Mouse (Mus musculus) hindbrain, embryonic 16.5 days (tissue): ENCODE measurements around the gene Mprip. TPM values are rescaled to one million over a fixed set of nuclear protein-coding genes. Genes with fewer than 3 reads are reported as not detected.

ENCODE experiments used
- ATAC-seq: fragments of 200-750 bp; cut with Nextera tagmentation; 2 replicates; pipeline ENCODE4 v1.8.0; 2017; ENCODE audit warnings: moderate TSS enrichment, moderate library complexity
- H3K27ac ChIP-seq: fragments of 300-500 bp; sonication (generic); 2 replicates; pipeline ENCODE4 v1.5.1; 2014; ENCODE audit warnings: low read depth, mild to moderate bottlenecking, control low read depth, low read length, moderate library complexity
- H3K27me3 ChIP-seq: fragments of 300-500 bp; sonication (generic); replicated peaks from 2 replicates; pipeline ENCODE4 v1.6.1; 2014; ENCODE audit warnings: low read length; ENCODE audit not compliant: control insufficient read depth, insufficient read depth
- H3K36me3 ChIP-seq: fragments of 300-500 bp; sonication (generic); 2 replicates; pipeline ENCODE4 v1.6.1; 2014; ENCODE audit warnings: mild to moderate bottlenecking, low read length, moderate library complexity, mixed read lengths; ENCODE audit not compliant: control insufficient read depth, insufficient read depth
- H3K4me1 ChIP-seq: fragments of 300-500 bp; sonication (generic); 2 replicates; pipeline ENCODE4 v1.6.1; 2014; ENCODE audit warnings: low read depth, low read length; ENCODE audit not compliant: control insufficient read depth, insufficient read depth
- H3K4me2 ChIP-seq: fragments of 300-500 bp; sonication (generic); 2 replicates; pipeline ENCODE4 v1.6.1; 2014; ENCODE audit warnings: mild to moderate bottlenecking, low read length, control low read depth, moderate library complexity
- H3K4me3 ChIP-seq: fragments of 300-500 bp; sonication (generic); 2 replicates; pipeline ENCODE4 v1.5.1; 2014; ENCODE audit warnings: mild to moderate bottlenecking, low read length, control low read depth, moderate library complexity
- H3K9ac ChIP-seq: fragments of 300-500 bp; sonication (generic); 2 replicates; pipeline ENCODE4 v1.6.1; 2014; ENCODE audit warnings: low read depth, mild to moderate bottlenecking, control low read depth, low read length, moderate library complexity
- H3K9me3 ChIP-seq: fragments of 300-500 bp; sonication (generic); 2 replicates; pipeline ENCODE4 v1.6.1; 2014; ENCODE audit warnings: mild to moderate bottlenecking, low read length, moderate library complexity; ENCODE audit not compliant: control insufficient read depth
- WGBS: fragments of 180-500 bp; shearing (Covaris S2); extraction: QIAGEN DNeasy Blood & Tissue Kit; methylation state at CpG from one replicate; pipeline ENCODE4 v1.1.7; 2014; 5-methylcytosine and 5-hydroxymethylcytosine counted together
- polyA plus RNA-seq: library from polyadenylated mRNA; unstranded; fragments of >200 nt; fragmentation: Nextera tagmentation; extraction: Ambion mirVana; gene quantifications from 2 replicates; pipeline ENCODE4 v1.2.1, GENCODE M21; 2015

Gene Mprip
- polyA plus RNA-seq, 1 experiment from 2014 or later = 34.8 TPM

- no peak for ATAC-seq
- Histone ChIP-seq H3K4me1 (no peaks in the 10 kb centered on the region), H3K4me3 (no peak overlapping the region), H3K27me3 (no peaks in the 10 kb centered on the region), H3K9me3 (no peaks in the 10 kb centered on the region), H3K4me2 (no peak overlapping the region), H3K27ac (no peak overlapping the region), H3K36me3 (peaks cover 32% of the 10 kb centered on the region), H3K9ac (no peak overlapping the region)
- WGBS = 80% methylated on average over 1 of the region's 1 CpGs
Observed at GRCm38 (mm10) chr11:59814311-59814710, 153.2 kb downstream of the Mprip start.

DNA sequence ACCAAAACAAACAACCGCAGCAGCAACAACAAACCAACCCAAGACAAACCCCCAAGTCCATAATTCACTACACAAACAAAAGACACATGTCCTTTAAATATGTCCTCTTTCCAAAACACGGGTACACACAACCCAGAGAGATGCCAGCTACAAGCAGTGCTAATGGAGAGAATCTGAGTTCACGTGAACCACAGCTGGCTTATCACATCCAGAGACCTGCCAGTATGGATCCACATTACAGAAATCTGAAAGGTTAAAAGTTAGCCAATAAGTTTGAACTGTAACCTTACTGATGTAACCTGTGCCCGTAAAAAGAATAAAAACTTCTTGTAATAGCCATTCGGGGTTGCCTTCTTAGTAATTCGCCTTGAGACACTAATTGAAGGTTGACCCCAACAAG lies 153.8 kb downstream of the Mprip start:
- ATAC-seq = no peak
- H3K4me2 ChIP-seq = no peak overlapping the region
- no peak overlapping the region for H3K4me3 ChIP-seq
- no peaks in the 10 kb centered on the region for H3K27me3 ChIP-seq
- 88% methylated on average over 6 of the region's 6 CpGs for WGBS
- H3K36me3 ChIP-seq = peaks cover 37% of the 10 kb centered on the region
- no peak overlapping the region for H3K27ac ChIP-seq
- H3K4me1 ChIP-seq = no peaks in the 10 kb centered on the region
- no peak overlapping the region for H3K9ac ChIP-seq
- no peaks in the 10 kb centered on the region for H3K9me3 ChIP-seq

- no peak overlapping the region for H3K9ac ChIP-seq
- no peaks in the 10 kb centered on the region for H3K9me3 ChIP-seq
- peaks cover 43% of the 10 kb centered on the region for H3K36me3 ChIP-seq
- H3K27ac ChIP-seq = no peak overlapping the region
- no peak for ATAC-seq
- no peaks in the 10 kb centered on the region for H3K4me1 ChIP-seq
- H3K27me3 ChIP-seq = no peaks in the 10 kb centered on the region
- 88% methylated on average over 6 of the region's 6 CpGs for WGBS
- H3K4me2 ChIP-seq = no peak overlapping the region
- H3K4me3 ChIP-seq = no peak overlapping the region
Observed at GRCm38 (mm10) chr11:59815482-59816065, 154.5 kb downstream of the Mprip start.

GRCm38 (mm10) chr11:59817916-59818315 lies 156.8 kb downstream of the Mprip start:
- Histone ChIP-seq H3K9ac (no peak overlapping the region), H3K4me3 (no peak overlapping the region), H3K4me1 (no peaks in the 10 kb centered on the region), H3K36me3 (peaks cover 55% of the 10 kb centered on the region), H3K27me3 (no peaks in the 10 kb centered on the region), H3K27ac (no peak overlapping the region), H3K9me3 (no peaks in the 10 kb centered on the region), H3K4me2 (no peak overlapping the region)
- no peak for ATAC-seq
- WGBS = 100% methylated on average over 3 of the region's 3 CpGs

- no peak overlapping the region for H3K9ac ChIP-seq
- H3K4me2 ChIP-seq = no peak overlapping the region
- H3K4me1 ChIP-seq = no peaks in the 10 kb centered on the region
- H3K27ac ChIP-seq = no peak overlapping the region
- H3K36me3 ChIP-seq = peaks cover 74% of the 10 kb centered on the region
- no peak overlapping the region for H3K4me3 ChIP-seq
- ATAC-seq = no peak
- no peaks in the 10 kb centered on the region for H3K9me3 ChIP-seq
- WGBS = 91% methylated on average over 3 of the region's 3 CpGs
- H3K27me3 ChIP-seq = no peaks in the 10 kb centered on the region
Observed at GRCm38 (mm10) chr11:59821625-59822024, 160.5 kb downstream of the Mprip start.

Other genes starting within 250 kb of the Mprip start
- gene Jmjd4, start 211.3 kb upstream of the Mprip start, polyA plus RNA-seq = 18.9 and 20.0 TPM in 2 replicates
- 602 and 634 TPM in 2 replicates for gene Snap47, start 210.1 kb upstream of the Mprip start, polyA plus RNA-seq
- gene Zfp867, start 188.8 kb upstream of the Mprip start, polyA plus RNA-seq = 11.3 and 11.7 TPM in 2 replicates
- gene Zkscan17, start 134.6 kb upstream of the Mprip start, polyA plus RNA-seq = 11.4 and 15.5 TPM in 2 replicates
- gene Nlrp3, start 119.7 kb upstream of the Mprip start, polyA plus RNA-seq = 0.07 and 0.10 TPM in 2 replicates
- gene Olfr222, start 85.1 kb upstream of the Mprip start, polyA plus RNA-seq = not detected in 2 replicates
- not detected in 2 replicates for gene Olfr223, start 68.0 kb upstream of the Mprip start, polyA plus RNA-seq
- 21.3 and 25.2 TPM in 2 replicates for gene Pld6, start 126.3 kb downstream of the Mprip start, polyA plus RNA-seq
- 44.2 and 46.1 TPM in 2 replicates for gene Flcn, start 148.7 kb downstream of the Mprip start, polyA plus RNA-seq
- gene Nt5m, start 178.1 kb downstream of the Mprip start, polyA plus RNA-seq = 74.2 and 85.4 TPM in 2 replicates
- 178 and 181 TPM in 2 replicates for gene Cops3, start 178.5 kb downstream of the Mprip start, polyA plus RNA-seq